Mouse (Mus musculus) forelimb bud, embryonic 11.5 days (tissue): ENCODE results near the gene Vmn1r5.
"Not testable (repeated sequence)": the region's sequence is repeated elsewhere in the genome, so short reads cannot be mapped to it uniquely, and the experiment has no call there.

Experiments
- DNase-seq: peaks from one replicate; pipeline ENCODE4 v3.0.0-alpha.2; 2012; ENCODE audit warnings: low read depth, low spot score

Gene Vmn1r5

DNA sequence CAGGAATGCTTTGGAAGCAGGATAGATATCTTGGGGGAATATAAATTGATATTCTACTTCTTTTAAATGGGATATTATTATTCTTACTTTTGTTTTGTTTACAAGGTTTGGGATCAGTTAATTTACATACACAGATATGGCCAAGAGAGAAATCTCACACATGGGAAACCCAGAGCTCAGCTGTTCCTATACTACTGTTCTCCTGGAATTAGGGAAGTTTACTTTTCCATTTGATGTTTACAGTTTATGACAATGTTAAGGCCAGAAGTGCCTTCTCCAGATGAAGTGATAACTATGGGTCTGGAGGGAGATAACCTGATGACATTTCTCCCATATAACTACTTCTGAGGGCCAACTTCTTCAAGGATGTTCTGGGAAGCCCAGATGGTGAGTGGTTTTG lies at the start of gene Vmn1r5:
TSS of gene Vmn1r5 (plus strand) at position 301 of the 400 bp plus-strand sequence.
- DNase-seq: no peak

DNA sequence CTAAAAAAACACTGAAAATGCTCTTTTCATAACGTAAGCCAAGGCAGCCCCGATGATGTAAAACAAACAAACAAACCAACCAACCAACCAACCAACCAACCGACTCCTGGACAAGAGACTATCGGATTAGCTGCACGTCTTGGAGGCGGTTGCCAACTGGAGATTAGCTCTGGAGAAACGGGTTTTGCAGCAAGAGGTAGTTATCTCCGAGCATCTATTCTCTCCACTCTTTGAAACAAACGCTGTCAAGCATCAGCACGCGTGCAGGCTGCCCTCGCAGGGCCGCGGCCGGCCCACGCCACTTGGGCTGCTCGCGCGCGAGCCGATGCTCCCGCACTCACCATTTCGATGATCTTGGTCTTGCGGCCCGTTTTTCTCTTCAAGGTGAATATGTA lies 46.7 kb upstream of the Vmn1r5 start:
- no peak for DNase-seq

DNA sequence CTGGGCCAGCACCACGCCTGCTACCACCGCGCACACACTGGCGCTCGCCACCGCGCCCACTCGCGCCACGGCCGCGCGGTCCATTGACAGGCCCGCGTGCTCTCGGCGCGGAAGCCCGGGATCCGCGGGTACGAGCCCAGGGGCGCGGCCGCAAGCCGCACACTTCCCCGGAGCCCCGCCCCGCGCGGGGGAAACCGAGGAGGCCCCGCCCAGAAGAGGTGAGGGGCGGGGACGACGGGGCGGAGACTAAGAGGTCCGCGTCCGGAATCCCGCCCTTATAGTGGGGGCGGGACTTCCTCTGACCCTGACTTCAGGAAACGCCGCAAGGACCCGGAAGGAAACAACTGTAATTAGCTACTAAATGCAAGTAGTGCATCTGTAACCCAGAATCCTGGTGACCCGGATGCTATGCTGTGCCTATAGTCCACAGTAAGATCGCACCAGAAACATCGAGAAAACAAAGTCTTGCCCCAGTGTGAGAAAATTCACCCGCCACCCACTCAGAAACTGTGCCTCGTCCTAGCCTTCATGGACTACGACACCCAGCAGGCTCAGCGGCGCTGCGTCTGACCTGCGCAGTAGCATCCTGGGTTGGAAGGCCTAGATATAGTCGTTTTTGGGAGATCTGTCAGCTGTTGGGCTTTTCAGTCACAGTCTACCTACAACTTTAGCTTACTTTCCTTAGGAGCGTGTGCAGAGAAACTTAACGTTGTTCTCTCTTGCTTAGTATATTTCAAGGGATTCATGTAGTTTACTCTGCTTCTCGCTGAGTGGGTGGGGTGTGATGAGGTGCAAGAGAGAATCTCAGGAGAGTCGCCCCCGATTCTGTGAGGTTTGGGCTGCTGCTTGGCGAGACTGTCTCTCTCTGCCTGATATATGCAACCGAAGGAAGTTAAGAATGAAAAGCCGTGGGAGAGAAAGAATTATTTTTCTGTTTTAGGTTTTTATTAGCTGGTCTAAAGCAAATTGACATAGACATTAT lies 46.1 kb upstream of the Vmn1r5 start, which contains the start of the genes Nt5c3 and Vmn1r4:
TSS of gene Nt5c3 (minus strand) at position 207 of the 982 bp plus-strand sequence.
TSS of gene Vmn1r4 (plus strand) at position 290 of the 982 bp plus-strand sequence.
- peak; percentile 94 for DNase-seq

DNA sequence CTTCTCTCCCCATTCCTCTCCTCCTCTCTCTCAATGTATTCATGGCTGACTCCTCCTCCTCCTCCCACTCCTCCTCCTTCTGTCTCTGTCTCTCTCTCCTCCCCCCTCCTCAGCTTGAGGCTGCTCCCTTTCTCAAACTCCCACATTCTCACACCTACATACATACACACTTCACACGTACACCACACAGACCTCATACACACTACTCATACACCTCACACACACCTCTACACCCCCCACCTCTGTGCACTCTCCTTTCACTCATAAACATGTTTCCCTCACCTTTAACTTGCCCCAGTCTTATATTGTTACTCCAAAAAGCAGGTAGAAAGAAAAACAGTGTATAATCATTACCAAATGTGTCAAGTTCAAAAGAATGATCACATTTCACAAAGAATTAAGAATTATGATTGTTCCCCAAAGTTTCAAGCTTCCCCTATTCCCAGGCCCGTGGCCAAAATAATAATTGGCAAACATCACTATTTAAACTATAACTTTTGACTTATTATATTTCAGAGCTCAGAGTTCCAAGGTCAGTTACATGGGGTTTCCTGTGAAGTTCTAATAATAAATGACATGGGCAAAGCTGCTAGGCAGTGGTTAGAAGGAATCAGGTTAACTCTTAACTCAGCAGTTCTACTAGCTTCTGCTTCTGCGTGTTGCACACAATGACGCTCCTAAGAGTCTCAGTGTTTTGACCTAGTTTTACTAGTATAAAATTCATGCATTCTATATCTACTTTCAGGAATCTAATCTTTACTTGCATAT lies 38.2 kb upstream of the Vmn1r5 start:
- DNase-seq: no peak

DNA sequence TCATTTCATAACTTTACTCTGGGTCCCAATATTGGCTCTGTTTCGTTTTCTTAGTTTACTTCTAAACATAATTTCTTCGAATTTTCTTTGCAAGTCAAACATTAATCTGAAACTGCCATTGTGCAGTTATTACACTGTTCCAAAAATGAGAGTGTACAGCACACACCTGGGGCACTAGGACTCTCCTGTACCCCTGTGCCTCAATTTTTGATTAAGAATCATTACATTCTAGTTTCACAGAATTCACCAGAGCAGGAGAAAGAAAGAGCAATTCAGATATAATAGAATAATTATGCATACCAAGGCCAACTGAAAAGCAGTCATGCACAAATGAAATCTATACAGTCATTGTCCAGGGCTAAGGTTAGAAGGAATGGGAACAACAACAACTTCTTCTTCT lies 37.6 kb upstream of the Vmn1r5 start:
- no peak for DNase-seq

DNA sequence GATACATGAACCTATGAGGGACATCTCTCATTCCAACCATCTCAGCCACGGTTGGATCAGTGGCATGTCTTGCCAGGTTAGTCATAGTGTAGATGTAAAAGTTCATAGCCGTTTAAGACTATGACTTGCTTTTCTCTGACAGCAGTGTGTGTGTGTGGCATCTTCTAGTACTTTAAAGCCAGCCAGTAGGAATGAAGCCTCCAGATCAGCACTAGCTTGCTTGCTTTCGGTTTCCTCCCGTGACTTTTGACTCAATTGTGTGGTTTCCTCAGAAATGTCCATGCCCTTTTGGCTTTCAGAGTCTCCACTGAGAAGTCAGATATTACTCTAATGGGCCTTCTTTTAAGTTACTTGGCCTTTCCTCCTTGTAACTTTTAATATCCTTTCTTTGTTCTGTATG lies 35.7 kb upstream of the Vmn1r5 start:
- DNase-seq: no peak

DNA sequence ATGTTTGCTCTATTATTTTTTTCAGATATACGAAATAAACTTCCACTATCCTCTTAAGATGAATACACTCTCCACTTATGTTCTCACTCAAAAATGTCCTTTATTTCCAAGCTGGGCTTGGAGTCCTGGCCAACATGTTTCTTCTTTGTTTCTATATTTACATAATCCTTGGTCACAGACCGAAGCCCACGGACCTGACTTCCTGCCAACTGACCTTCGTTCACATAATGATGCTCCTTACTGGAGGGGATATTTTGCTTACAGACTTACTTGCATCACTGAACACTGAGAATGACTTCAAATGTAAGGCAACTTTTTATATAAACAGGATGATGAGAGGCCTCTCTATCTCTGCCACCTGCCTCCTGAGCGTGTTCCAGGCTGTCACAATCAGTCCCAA lies 13.6 kb upstream of the Vmn1r5 start:
- no peak for DNase-seq

DNA sequence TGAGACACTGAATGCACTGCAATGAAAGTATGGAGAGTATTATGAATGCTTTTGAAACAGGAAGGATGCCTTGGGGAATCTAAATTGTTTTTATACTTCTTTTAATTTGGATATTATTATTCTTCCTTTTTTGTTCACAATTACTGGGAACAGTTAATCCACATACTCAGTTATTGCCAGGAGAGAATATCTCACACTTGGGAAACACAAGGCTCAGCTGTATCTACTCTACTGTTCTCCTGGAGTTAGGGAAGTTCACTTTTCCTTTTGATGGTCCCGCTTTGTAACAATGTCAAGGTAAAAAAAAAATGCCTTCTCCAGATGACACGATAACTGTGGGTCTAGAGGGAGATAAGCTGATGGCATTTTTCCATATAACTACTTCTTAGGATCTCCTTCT lies 26.9 kb downstream of the Vmn1r5 start, which contains the start of gene Vmn1r6:
TSS of gene Vmn1r6 (plus strand) at position 301 of the 400 bp plus-strand sequence.
- DNase-seq: no peak

DNA sequence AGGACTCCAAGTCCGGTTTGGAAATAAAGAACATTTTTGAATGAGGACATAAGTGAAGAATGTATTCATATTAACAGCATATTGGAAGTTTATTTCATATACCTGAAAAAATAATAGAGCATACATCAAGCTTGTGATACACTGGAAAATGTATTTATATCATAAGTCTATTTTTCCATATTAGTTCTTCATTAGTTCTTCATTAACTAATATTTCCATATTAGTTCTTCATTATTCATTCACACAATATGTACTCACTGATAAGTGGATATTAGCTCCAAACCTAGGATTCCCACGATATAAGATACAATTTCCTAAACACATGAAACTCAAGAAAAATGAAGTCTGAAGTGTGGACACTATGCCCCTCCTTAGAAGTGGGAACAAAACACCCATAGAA lies 55.2 kb downstream of the Vmn1r5 start, which contains the start of gene Vmn1r7:
TSS of gene Vmn1r7 (minus strand) at position 101 of the 400 bp plus-strand sequence.
- DNase-seq: not testable (repeated sequence)

DNA sequence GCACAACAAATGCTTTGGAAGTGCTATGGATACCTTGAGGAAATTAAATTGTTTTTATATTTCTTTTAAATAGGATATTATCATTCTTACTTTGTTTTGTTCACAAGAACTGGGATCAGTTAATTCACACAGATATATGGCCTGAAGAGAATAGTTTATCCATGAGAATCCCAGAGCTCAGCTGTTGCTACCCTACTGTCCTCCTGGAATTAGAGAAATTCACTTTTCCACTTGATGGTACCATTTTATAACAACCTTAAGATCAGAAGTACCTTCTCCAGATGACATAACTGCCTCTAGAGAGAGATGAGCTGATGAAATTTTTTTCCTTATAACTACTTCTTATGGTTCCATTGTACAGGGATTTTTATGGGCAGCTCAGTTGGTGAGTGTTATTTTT lies 61.9 kb downstream of the Vmn1r5 start, which contains the start of gene Vmn1r8:
TSS of gene Vmn1r8 (plus strand) at position 301 of the 400 bp plus-strand sequence.
- DNase-seq: no peak

DNA sequence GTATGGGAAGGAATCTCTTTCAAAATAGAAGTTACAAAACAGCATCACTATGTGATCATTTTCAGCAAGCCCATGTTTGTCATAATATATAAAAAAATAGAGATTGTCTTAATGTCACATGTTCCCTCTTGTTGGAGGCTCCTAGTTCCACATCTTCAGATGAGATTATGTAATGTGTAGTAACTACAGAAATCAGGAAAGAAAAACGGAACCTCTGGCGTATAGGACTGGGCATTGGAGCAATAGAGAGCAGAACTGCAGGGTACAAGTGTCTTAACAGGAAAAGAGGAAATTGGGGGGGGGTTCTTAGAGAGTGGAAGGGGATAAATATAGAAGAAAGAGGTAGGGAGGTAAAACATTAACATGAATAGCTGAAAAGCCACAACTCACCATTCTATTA lies 64.6 kb downstream of the Vmn1r5 start:
- DNase-seq: no peak
